Mouse (Mus musculus): ENCODE results near the gene Sag. TPM values are rescaled to one million over a fixed set of nuclear protein-coding genes. Genes with fewer than 3 reads are reported as not detected.

Gene Sag
- under 1 TPM; 0.20 to 0.39 TPM for total RNA-seq (2021)

GRCm38 (mm10) chr1:87803576-87803975 lies at the start of gene Sag:
Gene Sag (plus strand): TSS chr1:87803680.
- intact Hi-C loops (cut with DNase I) = no loop called here
- no peak for DNase-seq (ENCODE audit: low spot score)

DNA sequence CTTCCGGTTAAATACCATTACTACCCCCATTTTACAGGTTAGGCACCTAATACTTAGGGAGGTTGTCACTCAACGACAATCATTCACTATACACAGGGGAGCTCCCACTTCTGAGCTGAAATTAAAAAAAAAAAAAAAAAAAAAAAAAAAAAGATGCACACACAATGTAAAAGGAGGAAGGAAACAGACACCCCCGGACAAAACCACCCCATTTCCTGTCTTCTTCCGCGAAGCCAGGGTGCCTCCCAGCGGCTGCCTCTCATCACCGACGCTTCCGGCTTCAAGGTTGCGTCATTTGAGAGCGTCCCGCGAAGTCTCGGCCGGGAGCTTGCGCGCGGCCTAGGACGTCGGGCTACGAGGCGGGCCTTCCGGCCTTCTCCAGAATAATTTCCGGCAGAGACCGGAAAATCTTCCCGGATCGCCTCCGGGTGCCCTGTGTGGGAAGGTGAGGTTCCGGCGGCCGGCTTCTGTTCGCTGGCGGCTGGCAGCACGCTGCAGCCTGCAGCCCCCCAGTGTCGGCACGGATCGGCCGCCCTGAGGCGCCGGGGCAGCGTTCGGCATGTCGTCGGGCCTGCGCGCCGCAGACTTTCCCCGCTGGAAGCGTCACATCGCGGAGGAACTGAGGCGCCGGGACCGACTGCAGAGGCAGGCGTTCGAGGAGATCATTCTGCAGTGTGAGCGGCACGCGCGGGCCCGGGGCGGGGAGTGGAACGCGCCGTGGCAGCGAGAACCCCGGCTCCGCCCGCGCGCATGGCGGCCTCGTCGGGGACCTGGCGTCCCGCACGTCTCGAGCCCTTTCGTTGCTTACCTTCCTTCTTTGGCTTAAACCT lies 47.6 kb upstream of the Sag start, which contains the start of gene Atg16l1:
Atg16l1 (plus strand) TSS at position 230 of the 830 bp plus-strand sequence.
- DNase-seq (ENCODE audit: low spot score) = peak; percentile 90

GRCm38 (mm10) chr1:87763821-87764220 lies 39.7 kb upstream of the Sag start:
- intact Hi-C loops (cut with DNase I) = no loop called here
- no peak for DNase-seq (ENCODE audit: low spot score)

More for the DNA sequence above, 47.6 kb upstream of the Sag start, which contains the start of gene Atg16l1:
- intact Hi-C loops (cut with DNase I) = loop anchor here (5.0 kb wide), 1 partner anchor 309 kb away; no protein-coding TSS in a partner anchor

DNA sequence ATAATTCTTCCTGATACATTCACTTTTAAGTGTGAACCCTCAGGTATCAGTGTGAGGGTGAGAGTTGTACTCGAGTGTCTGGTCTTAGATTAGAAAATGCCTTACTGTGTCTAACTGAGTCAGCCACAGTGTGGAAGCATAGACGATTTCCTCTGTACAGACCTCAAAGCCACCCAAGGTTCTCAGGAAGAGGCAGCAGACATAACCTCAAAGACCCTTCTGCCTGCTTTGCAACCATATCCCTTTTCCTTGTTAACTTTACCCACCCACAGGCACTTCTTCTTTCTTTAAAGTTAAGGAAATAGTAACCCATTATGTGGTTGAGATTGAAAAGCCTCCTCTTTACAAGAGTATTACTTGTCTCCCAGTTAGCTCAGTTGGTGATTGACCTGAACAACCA lies 37.7 kb upstream of the Sag start:
- intact Hi-C loops (cut with DNase I) = loop anchor here (5.0 kb wide), 1 partner anchor 157 kb away; no protein-coding TSS in a partner anchor
- DNase-seq (ENCODE audit: low spot score) = no peak

- DNase-seq (ENCODE audit: low spot score) = no peak
- intact Hi-C loops (cut with DNase I) = loop anchor here (5.0 kb wide), 1 partner anchor 156 kb away; no protein-coding TSS in a partner anchor
Observed at GRCm38 (mm10) chr1:87766233-87766632, 37.2 kb upstream of the Sag start.

GRCm38 (mm10) chr1:87769263-87769662 lies 34.2 kb upstream of the Sag start:
- no peak for DNase-seq (ENCODE audit: low spot score)
- intact Hi-C loops (cut with DNase I) = loop anchor here (5.0 kb wide), 1 partner anchor 153 kb away; no protein-coding TSS in a partner anchor

- intact Hi-C loops (cut with DNase I) = no loop called here
- DNase-seq (ENCODE audit: low spot score) = no peak
Observed at GRCm38 (mm10) chr1:87770486-87770885, 33.0 kb upstream of the Sag start.

- DNase-seq (ENCODE audit: low spot score) = no peak
- intact Hi-C loops (cut with DNase I) = no loop called here
Observed at GRCm38 (mm10) chr1:87771724-87772123, 31.8 kb upstream of the Sag start.

DNA sequence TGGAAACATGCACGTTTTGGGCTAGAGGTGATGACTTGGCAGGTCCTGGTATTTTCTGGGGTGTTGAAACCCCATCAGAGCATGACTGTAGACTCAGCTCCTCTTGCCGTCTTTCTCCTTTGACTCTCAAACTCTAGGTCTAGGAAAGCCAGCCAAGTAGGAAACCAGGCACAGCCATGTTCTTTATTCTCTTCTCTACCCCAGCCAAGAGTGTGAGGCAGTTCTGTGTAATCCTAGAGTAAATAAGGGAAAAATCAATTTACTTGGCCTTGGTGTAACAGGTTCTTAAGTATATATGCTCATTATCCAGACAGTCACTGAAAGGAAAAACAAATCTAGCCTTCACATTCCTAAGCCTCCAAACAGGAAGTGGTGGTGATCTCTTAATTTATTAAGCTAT lies 30.1 kb upstream of the Sag start:
- no peak for DNase-seq (ENCODE audit: low spot score)
- intact Hi-C loops (cut with DNase I) = no loop called here

DNA sequence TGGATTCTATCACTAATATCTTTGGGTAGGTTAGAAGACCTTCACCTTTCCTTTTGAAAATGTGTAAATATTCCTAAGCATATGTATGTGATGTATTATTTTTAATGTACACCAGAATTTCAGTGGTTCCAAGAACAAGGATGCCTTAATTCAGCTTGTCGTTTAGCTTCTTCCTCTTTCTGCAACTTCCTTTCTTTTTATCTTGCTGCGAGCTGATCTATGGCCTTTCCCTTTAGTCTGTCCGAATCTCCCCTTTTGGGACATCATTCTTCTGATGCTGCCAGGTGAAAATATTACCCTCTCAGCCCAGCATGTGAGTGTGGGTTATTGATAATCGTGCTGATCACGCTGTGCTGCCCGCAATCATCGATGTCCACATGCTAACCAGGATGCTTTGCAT lies 28.6 kb upstream of the Sag start:
- intact Hi-C loops (cut with DNase I) = no loop called here
- DNase-seq (ENCODE audit: low spot score) = no peak

DNA sequence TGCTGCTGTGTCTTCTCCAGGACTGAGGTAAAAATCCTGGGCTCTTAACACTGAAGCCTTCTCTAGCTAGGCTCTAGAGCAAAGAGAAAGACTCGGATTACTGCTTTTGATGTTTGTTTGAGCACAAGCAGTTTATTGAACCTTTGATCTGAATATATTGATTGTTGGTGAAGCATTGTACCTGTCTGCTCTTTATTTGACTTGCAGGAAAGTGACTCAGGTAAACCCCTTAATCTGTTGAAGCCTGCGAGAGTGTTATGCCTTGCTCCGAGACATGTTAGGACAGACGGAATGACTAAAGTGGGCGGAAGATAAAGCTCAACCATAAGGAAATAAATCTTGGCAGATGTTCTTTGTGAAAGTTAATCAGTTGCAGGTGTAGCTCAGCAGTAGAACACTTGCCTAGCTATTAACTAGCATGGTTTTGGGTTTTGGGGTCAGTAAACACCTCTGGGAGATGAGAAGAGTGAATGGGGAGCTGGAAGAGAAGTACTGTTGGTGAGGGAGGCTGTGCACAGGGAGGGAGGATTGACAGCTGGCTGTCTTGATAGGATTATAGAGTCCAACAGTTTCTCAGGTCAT lies 24.2 kb upstream of the Sag start:
- no peak for DNase-seq (ENCODE audit: low spot score)
- intact Hi-C loops (cut with DNase I) = no loop called here

DNA sequence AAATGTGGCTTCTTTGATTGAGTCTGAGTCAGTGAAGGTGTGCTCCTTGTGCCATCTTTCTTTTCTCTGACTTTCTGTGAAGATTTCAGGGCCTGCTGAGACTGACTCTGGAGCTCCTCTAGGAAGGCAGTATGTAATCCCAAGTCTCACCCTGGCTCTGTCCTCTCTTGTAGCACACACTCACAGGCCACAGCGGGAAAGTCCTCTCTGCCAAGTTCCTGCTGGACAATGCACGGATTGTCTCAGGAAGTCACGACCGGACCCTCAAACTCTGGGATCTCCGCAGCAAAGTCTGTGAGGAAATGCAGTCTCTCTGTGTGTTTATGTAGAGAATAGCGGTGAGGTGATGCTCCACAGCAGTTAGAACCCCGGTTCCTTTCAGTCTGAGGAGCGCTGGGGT lies 17.8 kb upstream of the Sag start:
- intact Hi-C loops (cut with DNase I) = loop anchor here (5.0 kb wide), 1 partner anchor 137 kb away; no protein-coding TSS in a partner anchor
- DNase-seq (ENCODE audit: low spot score) = no peak

GRCm38 (mm10) chr1:87786251-87786650 lies 17.2 kb upstream of the Sag start:
- no peak for DNase-seq (ENCODE audit: low spot score)
- intact Hi-C loops (cut with DNase I) = loop anchor here (5.0 kb wide), 1 partner anchor 136 kb away; no protein-coding TSS in a partner anchor

DNA sequence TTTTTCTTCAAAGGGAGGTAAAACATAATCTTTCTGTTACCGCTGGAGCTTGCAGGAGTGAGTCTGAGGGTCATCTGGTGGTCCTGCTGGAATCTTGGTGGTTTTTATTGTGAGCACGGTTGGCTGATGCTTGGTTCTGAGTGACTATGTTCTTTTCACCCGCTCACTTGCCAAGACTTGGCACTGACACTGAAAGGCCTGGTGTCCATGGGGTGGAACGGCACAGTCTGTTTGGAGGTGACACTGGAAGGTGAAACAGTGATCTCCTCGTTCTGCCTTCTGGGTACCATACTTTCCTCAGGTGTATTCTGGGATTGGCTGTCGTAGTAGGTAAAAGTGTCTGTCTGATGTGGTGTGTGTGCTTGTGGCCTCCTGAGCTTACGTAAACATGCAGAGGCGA lies 13.8 kb upstream of the Sag start:
- intact Hi-C loops (cut with DNase I) = loop anchor here (5.0 kb wide), 1 partner anchor 133 kb away; no protein-coding TSS in a partner anchor
- DNase-seq (ENCODE audit: low spot score) = no peak

- intact Hi-C loops (cut with DNase I) = no loop called here
- DNase-seq (ENCODE audit: low spot score) = no peak
Observed at GRCm38 (mm10) chr1:87792438-87793137, 10.9 kb upstream of the Sag start.

GRCm38 (mm10) chr1:87793138-87793449 lies 10.4 kb upstream of the Sag start:
- intact Hi-C loops (cut with DNase I) = no loop called here
- DNase-seq (ENCODE audit: low spot score) = no peak

GRCm38 (mm10) chr1:87797702-87798101 lies 5.8 kb upstream of the Sag start:
- intact Hi-C loops (cut with DNase I) = no loop called here
- no peak for DNase-seq (ENCODE audit: low spot score)

DNA sequence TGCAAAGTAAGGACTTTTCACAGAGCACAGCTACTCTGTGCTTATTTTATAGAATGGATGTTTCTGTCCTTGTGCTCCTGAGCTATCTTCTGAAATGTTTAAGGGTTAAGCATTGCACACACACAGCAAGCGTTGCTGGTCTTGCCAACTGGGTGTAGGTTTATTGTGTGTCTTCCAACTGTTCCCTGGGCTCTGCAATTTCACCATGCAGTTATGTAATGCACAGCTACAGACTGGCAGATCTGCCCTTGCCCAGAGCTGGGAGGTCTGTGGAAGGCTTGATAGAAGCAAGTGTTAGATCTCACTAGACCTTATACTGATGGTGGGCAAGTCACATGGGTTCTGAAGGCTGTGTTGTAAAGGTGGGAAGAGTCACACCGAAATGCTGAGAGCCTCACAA lies 5.2 kb upstream of the Sag start:
- intact Hi-C loops (cut with DNase I) = no loop called here
- no peak for DNase-seq (ENCODE audit: low spot score)

- intact Hi-C loops (cut with DNase I) = no loop called here
- no peak for DNase-seq (ENCODE audit: low spot score)
Observed at GRCm38 (mm10) chr1:87807751-87808150, 4.3 kb downstream of the Sag start.

DNA sequence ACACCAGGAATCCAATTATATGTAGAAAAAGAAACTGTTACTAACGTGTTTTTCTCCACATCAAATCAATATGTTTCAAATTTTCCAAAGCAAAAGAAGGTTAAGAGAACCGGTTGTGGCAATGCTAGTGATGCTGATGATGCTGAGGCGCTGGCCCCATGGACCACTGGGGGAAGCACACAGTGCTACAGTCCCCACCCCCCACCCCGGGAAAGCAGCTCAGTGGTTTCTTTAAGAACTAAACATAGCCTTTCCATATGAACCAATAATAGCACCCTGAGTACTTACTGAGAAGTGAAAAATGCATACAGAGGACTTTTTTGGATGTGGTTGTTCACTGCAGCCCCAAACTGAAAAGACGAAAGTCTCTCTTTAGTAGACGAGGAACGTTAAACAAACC lies 7.9 kb downstream of the Sag start:
- DNase-seq (ENCODE audit: low spot score) = no peak
- intact Hi-C loops (cut with DNase I) = no loop called here

DNA sequence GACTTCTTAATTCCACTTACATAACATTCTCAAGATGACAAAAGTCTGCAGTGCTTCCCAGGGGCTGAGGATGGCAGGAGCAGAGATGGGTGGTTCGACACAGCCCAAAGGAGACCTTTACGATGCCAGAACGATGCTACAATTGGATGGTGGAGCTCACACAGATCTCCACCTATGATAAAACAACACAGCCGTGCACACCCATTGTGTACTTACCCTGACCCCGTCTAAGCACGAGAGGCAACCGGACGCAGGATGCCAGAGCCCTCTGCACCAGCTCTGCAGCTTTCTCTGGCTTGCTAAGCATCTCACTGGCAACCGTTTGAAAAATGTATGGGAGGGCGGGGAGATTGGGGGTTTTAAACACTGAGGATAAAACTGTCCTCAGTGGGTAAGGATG lies 8.6 kb downstream of the Sag start:
- intact Hi-C loops (cut with DNase I) = no loop called here
- no peak for DNase-seq (ENCODE audit: low spot score)

All from heart, postnatal 25 days (tissue).